Mouse (Mus musculus): ENCODE data around the gene Ttc6. TPM values are rescaled to one million over a fixed set of nuclear protein-coding genes. Genes with fewer than 3 reads are reported as not detected.

The Ttc6 gene
- polyA plus RNA-seq, 1 experiment: not detected

- Histone ChIP-seq H3K9me3 (peaks cover 24% of the 10 kb centered on the region), H3K4me1 (peaks cover 67% of the 10 kb centered on the region), H3K27me3 (replicated peaks) (peaks cover 95% of the 10 kb centered on the region), H3K36me3 (replicated peaks; ENCODE audit: low read length) (no peaks in the 10 kb centered on the region), H3K4me3 (replicated peaks) (peak overlapping the region; percentile 93)
- TF ChIP-seq GATA1 (IDR thresholded peaks at IDR 0.05; ENCODE audit: borderline replicate concordance, low read length): no peak
- TF ChIP-seq FLI1 (IDR thresholded peaks at IDR 0.05; ENCODE audit: low read length): no peak
These were observed 18.3 kb upstream of the Ttc6 start for GRCm38 (mm10) chr12:57545371-57546241.

GRCm38 (mm10) chr12:57546415-57547201 lies 17.3 kb upstream of the Ttc6 start, which contains the start of gene Foxa1:
Foxa1 (minus strand) TSS chr12:57546916.
- H3K27me3 ChIP-seq (replicated peaks): peaks cover 95% of the 10 kb centered on the region
- peaks cover 24% of the 10 kb centered on the region for H3K9me3 ChIP-seq
- H3K4me3 ChIP-seq (replicated peaks): peak within 1 kb of the TSS; percentile 93
- H3K4me1 ChIP-seq: peaks cover 67% of the 10 kb centered on the region
- TF ChIP-seq FLI1 (IDR thresholded peaks at IDR 0.05; ENCODE audit: low read length) (no peak), GATA1 (IDR thresholded peaks at IDR 0.05; ENCODE audit: borderline replicate concordance, low read length) (no peak)
- no peaks in the 10 kb centered on the region for H3K36me3 ChIP-seq (replicated peaks; ENCODE audit: low read length)

DNA sequence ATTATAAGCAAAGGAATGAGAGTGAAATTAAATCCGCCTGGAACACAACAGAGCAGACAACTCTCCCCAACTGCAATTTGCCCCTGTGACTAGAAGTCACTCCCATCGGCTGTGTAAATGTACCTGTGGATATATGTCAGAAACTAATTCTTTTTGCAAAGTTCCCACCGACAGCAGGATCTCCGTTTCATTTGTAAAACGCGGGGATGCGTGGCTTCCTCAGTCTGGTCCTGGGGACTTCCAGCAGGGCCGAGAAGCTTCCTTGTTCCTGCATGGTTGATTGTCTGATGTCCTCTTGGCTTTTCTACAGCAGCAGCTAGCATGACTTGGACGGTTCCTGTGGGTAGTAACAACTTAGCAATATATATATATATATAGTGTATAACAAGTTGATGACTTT lies 16.0 kb upstream of the Ttc6 start:
- H3K4me1 ChIP-seq: peaks cover 57% of the 10 kb centered on the region
- H3K27me3 ChIP-seq (replicated peaks): peaks cover 95% of the 10 kb centered on the region
- H3K36me3 ChIP-seq (replicated peaks; ENCODE audit: low read length): no peaks in the 10 kb centered on the region
- no peak overlapping the region for H3K4me3 ChIP-seq (replicated peaks)
- peaks cover 13% of the 10 kb centered on the region for H3K9me3 ChIP-seq
- TF ChIP-seq FLI1 (IDR thresholded peaks at IDR 0.05; ENCODE audit: low read length): no peak
- no peak for TF ChIP-seq GATA1 (IDR thresholded peaks at IDR 0.05; ENCODE audit: borderline replicate concordance, low read length)

DNA sequence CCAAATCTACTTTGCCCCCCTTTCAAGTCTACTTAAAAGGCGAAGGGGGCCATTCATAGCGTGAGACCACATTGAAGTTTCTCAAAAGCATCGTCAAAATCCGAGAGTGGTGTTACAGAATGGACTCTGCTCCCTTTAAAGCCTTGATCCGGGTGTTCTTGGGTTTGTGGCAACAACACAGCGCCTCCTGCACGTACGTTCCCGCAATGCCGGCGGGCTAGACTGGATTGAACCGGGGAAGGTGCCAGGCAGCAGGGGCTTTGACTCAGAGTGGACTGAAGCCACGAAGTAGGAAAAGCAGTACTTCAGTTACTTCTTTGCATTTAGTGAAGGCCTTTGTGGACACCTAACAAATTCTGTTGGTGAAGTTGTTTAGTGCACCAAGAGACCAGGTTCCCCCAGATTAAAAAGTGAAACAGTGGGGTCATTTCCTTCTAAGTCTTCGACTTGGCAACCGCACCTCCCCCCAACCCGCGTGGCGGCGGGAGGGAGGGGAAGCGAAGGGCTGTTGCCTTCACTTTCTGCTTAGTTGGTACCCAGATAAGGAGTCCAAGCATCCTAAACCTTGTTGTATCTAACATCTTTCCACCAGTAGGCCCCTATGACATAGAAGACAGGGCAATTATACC lies 15.4 kb upstream of the Ttc6 start:
- Histone ChIP-seq H3K4me3 (replicated peaks) (peak overlapping the region; percentile 82), H3K4me1 (peaks cover 51% of the 10 kb centered on the region), H3K36me3 (replicated peaks; ENCODE audit: low read length) (no peaks in the 10 kb centered on the region), H3K27me3 (replicated peaks) (peaks cover 95% of the 10 kb centered on the region), H3K9me3 (peaks cover 7% of the 10 kb centered on the region)
- TF ChIP-seq GATA1 (IDR thresholded peaks at IDR 0.05; ENCODE audit: borderline replicate concordance, low read length) (no peak), FLI1 (IDR thresholded peaks at IDR 0.05; ENCODE audit: low read length) (no peak)

- H3K4me1 ChIP-seq: peaks cover 47% of the 10 kb centered on the region
- peaks cover 4% of the 10 kb centered on the region for H3K9me3 ChIP-seq
- H3K36me3 ChIP-seq (replicated peaks; ENCODE audit: low read length): no peaks in the 10 kb centered on the region
- H3K4me3 ChIP-seq (replicated peaks): peak overlapping the region; percentile 82
- H3K27me3 ChIP-seq (replicated peaks): peaks cover 95% of the 10 kb centered on the region
- TF ChIP-seq FLI1 (IDR thresholded peaks at IDR 0.05; ENCODE audit: low read length) (no peak), GATA1 (IDR thresholded peaks at IDR 0.05; ENCODE audit: borderline replicate concordance, low read length) (no peak)
These were observed 14.8 kb upstream of the Ttc6 start for GRCm38 (mm10) chr12:57548981-57549666.

- no peak overlapping the region for H3K4me3 ChIP-seq (replicated peaks)
- H3K4me1 ChIP-seq: peaks cover 47% of the 10 kb centered on the region
- no peaks in the 10 kb centered on the region for H3K36me3 ChIP-seq (replicated peaks; ENCODE audit: low read length)
- H3K27me3 ChIP-seq (replicated peaks): peaks cover 95% of the 10 kb centered on the region
- peaks cover 4% of the 10 kb centered on the region for H3K9me3 ChIP-seq
- TF ChIP-seq GATA1 (IDR thresholded peaks at IDR 0.05; ENCODE audit: borderline replicate concordance, low read length) (no peak), FLI1 (IDR thresholded peaks at IDR 0.05; ENCODE audit: low read length) (no peak)
These were observed 14.2 kb upstream of the Ttc6 start for GRCm38 (mm10) chr12:57549667-57550160.

GRCm38 (mm10) chr12:57550181-57550808 lies 13.6 kb upstream of the Ttc6 start:
- Histone ChIP-seq H3K4me3 (replicated peaks) (no peak overlapping the region), H3K4me1 (peaks cover 45% of the 10 kb centered on the region), H3K27me3 (replicated peaks) (peaks cover 92% of the 10 kb centered on the region), H3K9me3 (peaks cover 4% of the 10 kb centered on the region), H3K36me3 (replicated peaks; ENCODE audit: low read length) (no peaks in the 10 kb centered on the region)
- TF ChIP-seq FLI1 (IDR thresholded peaks at IDR 0.05; ENCODE audit: low read length) (no peak), GATA1 (IDR thresholded peaks at IDR 0.05; ENCODE audit: borderline replicate concordance, low read length) (no peak)

GRCm38 (mm10) chr12:57550881-57551280 lies 13.0 kb upstream of the Ttc6 start:
- Histone ChIP-seq H3K27me3 (replicated peaks) (peaks cover 86% of the 10 kb centered on the region), H3K9me3 (peaks cover 4% of the 10 kb centered on the region), H3K4me1 (peaks cover 40% of the 10 kb centered on the region), H3K4me3 (replicated peaks) (no peak overlapping the region), H3K36me3 (replicated peaks; ENCODE audit: low read length) (no peaks in the 10 kb centered on the region)
- TF ChIP-seq FLI1 (IDR thresholded peaks at IDR 0.05; ENCODE audit: low read length) (no peak), GATA1 (IDR thresholded peaks at IDR 0.05; ENCODE audit: borderline replicate concordance, low read length) (no peak)

All from megakaryocyte, embryonic 14.5 days (primary cell).